Comparison of ENCODE assay signal across 9 mouse cellular contexts in the genomic region with DNA sequence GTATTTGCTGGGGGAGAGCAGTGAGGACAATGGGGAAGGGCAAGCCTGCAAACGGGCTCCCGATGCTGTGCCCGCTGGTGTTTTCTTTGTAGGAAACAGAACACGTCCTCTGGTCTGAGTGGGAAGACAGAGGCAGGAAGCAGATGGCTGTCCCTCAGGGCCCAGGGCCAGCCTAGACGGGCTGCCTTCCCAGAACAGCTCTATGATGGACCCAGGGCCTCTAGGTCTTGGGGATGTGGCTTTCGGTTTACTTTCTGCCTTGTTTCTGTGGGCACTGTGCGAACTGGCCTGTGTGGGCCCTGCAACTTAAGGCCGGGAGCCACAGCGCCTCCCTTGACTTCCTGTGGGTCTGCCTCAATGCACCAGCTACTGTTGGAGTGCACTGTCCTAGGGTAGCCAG.
DNase-seq lines count a peak whose midpoint lies in the region; ATAC-seq lines count a peak whose summit lies in the region.
"Had no signal": no experiment of that assay in that cellular context is flagged by ENCODE, and none has a peak within 500 bp of the region (broad histone marks: within the 10 kb centered on the region; RNA-seq: fewer than 3 reads in every experiment).

No protein-coding gene starts in this region.

- H3K27me3 ChIP-seq in midbrain, embryonic 15.5 days (replicated peaks), result 0 out of 2 replicates have a peak, but pooled peaks cover 2% of the 10 kb centered on the region
- peaks cover 23% of the 10 kb centered on the region for H3K27me3 ChIP-seq in midbrain, embryonic 13.5 days
- no peaks in the 10 kb centered on the region for H3K27me3 ChIP-seq in heart, embryonic 15.5 days
- H3K27me3 ChIP-seq in limb, embryonic 11.5 days (ENCODE audit: control insufficient read depth, insufficient read depth, low read length), result no peaks in the 10 kb centered on the region
- H3K27me3 ChIP-seq: hindbrain, embryonic 12.5 days had no signal

- peaks cover 14% of the 10 kb centered on the region for H3K4me1 ChIP-seq in midbrain, embryonic 15.5 days
- peaks cover 24% of the 10 kb centered on the region for H3K4me1 ChIP-seq in midbrain, embryonic 13.5 days (replicated peaks)
- peaks cover 15% of the 10 kb centered on the region for H3K4me1 ChIP-seq in heart, embryonic 15.5 days (replicated peaks)
- H3K4me1 ChIP-seq in limb, embryonic 11.5 days (ENCODE audit: control insufficient read depth, insufficient read depth, low read length), result peaks cover 7% of the 10 kb centered on the region

- H3K27ac ChIP-seq in midbrain, embryonic 15.5 days, result peak overlapping the region; percentile 20; the same call in 1 of the 2 replicates
- no peak overlapping the region for H3K27ac ChIP-seq in midbrain, embryonic 13.5 days
- peak overlapping the region; percentile 53 for H3K27ac ChIP-seq in heart, embryonic 15.5 days
- no peak overlapping the region for H3K27ac ChIP-seq in limb, embryonic 11.5 days (replicated peaks; ENCODE audit: low read depth, low read length)
- H3K27ac ChIP-seq: hindbrain, embryonic 12.5 days had no signal

- no peak overlapping the region for H3K4me3 ChIP-seq in midbrain, embryonic 15.5 days
- H3K4me3 ChIP-seq in midbrain, embryonic 13.5 days (replicated peaks), result no peak overlapping the region
- no peak overlapping the region for H3K4me3 ChIP-seq in heart, embryonic 15.5 days
- no peak overlapping the region for H3K4me3 ChIP-seq in limb, embryonic 11.5 days (ENCODE audit: low read depth, low read length)
- H3K4me3 ChIP-seq: hindbrain, embryonic 12.5 days had no signal

- no peak for DNase-seq in limb, embryonic 11.5 days (ENCODE audit: low spot score)
- DNase-seq in urinary bladder, postnatal 36 days (ENCODE audit: low spot score in 2 of 2), result no peak
- DNase-seq: right cerebral cortex, postnatal 14 days had no signal

- ATAC-seq in midbrain, embryonic 15.5 days (replicated peaks), result no peak
- no peak for ATAC-seq in midbrain, embryonic 13.5 days
- 0 out of 2 replicates have a peak, but pooled peaks have one; percentile 44 for ATAC-seq in heart, embryonic 15.5 days (replicated peaks; ENCODE audit: insufficient number of reproducible peaks, insufficient read depth, low FRiP score, low read depth)
- 0 out of 2 replicates have a peak, but pooled peaks have one; percentile 26 for ATAC-seq in limb, embryonic 11.5 days (ENCODE audit: insufficient number of reproducible peaks, low FRiP score, low TSS enrichment, low read depth)
- ATAC-seq in activated CD4-positive, CD25-positive, alpha-beta regulatory T cell, adult 4 months, result no peak
- ATAC-seq in inflammation-experienced regulatory T-cells, adult 6 months, result no peak

- H3K4me2 ChIP-seq in midbrain, embryonic 15.5 days, result no peak overlapping the region
- H3K4me2 ChIP-seq in midbrain, embryonic 13.5 days (replicated peaks), result no peak overlapping the region
- no peak overlapping the region for H3K4me2 ChIP-seq in heart, embryonic 15.5 days
- no peak overlapping the region for H3K4me2 ChIP-seq in limb, embryonic 11.5 days (ENCODE audit: low read depth, severe bottlenecking)
- H3K4me2 ChIP-seq: hindbrain, embryonic 12.5 days had no signal

- no peak overlapping the region for H3K9ac ChIP-seq in midbrain, embryonic 15.5 days
- no peak overlapping the region for H3K9ac ChIP-seq in midbrain, embryonic 13.5 days (replicated peaks)
- no peak overlapping the region for H3K9ac ChIP-seq in heart, embryonic 15.5 days
- no peak overlapping the region for H3K9ac ChIP-seq in limb, embryonic 11.5 days (ENCODE audit: low read length)
- H3K9ac ChIP-seq: hindbrain, embryonic 12.5 days had no signal

- WGBS in midbrain, embryonic 15.5 days, result 67% methylated on average over 9 of the region's 9 CpGs
- 69% methylated on average over 9 of the region's 9 CpGs for WGBS in midbrain, embryonic 13.5 days
- WGBS in heart, embryonic 15.5 days, result 67% methylated on average over 9 of the region's 9 CpGs
- 81% methylated on average over 9 of the region's 9 CpGs for WGBS in limb, embryonic 11.5 days

- no peaks in the 10 kb centered on the region for H3K9me3 ChIP-seq in midbrain, embryonic 15.5 days
- H3K9me3 ChIP-seq in midbrain, embryonic 13.5 days, result no peaks in the 10 kb centered on the region
- H3K9me3 ChIP-seq in heart, embryonic 15.5 days (replicated peaks), result no peaks in the 10 kb centered on the region
- H3K9me3 ChIP-seq in limb, embryonic 11.5 days (ENCODE audit: control insufficient read depth, low read length), result no peaks in the 10 kb centered on the region; the same call in 1 of the 2 replicates
- H3K9me3 ChIP-seq: hindbrain, embryonic 12.5 days had no signal

- H3K36me3 ChIP-seq in midbrain, embryonic 15.5 days (replicated peaks), result no peaks in the 10 kb centered on the region
- H3K36me3 ChIP-seq in midbrain, embryonic 13.5 days, result no peaks in the 10 kb centered on the region
- no peaks in the 10 kb centered on the region for H3K36me3 ChIP-seq in heart, embryonic 15.5 days
- H3K36me3 ChIP-seq in limb, embryonic 11.5 days (ENCODE audit: control insufficient read depth, insufficient read depth, low read length), result no peaks in the 10 kb centered on the region
- H3K36me3 ChIP-seq: hindbrain, embryonic 12.5 days had no signal

Comparison
In these comparisons a context has a peak if more than half of its experiments do, and no peak if none do; other contexts are left out.
1. H3K27ac ChIP-seq: peak in midbrain, embryonic 15.5 days (single experiment) and heart, embryonic 15.5 days (single experiment); none in midbrain, embryonic 13.5 days (single experiment) and limb, embryonic 11.5 days (single experiment).
2. ATAC-seq: peak in heart, embryonic 15.5 days (single experiment) and limb, embryonic 11.5 days (single experiment); none in midbrain, embryonic 15.5 days (single experiment), midbrain, embryonic 13.5 days (single experiment), activated CD4-positive, CD25-positive, alpha-beta regulatory T cell, adult 4 months (single experiment) and inflammation-experienced regulatory T-cells, adult 6 months (single experiment).